Mouse (Mus musculus) liver, postnatal 0 days (tissue): Measurements from ENCODE around the gene Nexn.

Source experiments
- CTCF ChIP-seq: sonication (generic); IDR thresholded peaks from 2 replicates; pipeline ENCODE4 v1.5.1; 2016; ENCODE audit warnings: antibody characterized with exemption, low read depth
- EP300 ChIP-seq: IDR thresholded peaks from 2 replicates; pipeline ENCODE4 v1.6.1; 2016; ENCODE audit warnings: antibody characterized with exemption, low read depth, mild to moderate bottlenecking

DNA sequence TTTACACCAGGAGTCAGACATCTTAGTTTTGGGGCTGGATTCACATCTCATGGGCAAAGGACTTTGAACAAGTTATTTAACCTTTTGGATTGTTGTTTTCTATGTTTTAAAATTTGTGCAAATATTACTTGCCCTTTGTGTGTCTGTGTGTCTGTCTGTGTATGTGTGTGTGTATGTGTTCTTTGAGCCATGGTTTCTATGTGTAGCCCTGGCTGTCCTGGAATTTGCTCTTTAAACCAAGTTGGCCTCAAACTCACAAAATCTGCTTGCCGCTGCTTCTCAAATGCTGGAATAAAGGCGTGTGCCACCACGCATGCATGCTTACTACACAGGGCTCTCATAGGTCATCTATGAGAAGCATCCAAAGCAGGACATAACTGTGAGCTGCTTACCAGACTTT is 10.8 kb upstream of the Nexn start:
- TF ChIP-seq CTCF (no peak), EP300 (no peak)
